Mouse (Mus musculus) midbrain, embryonic 15.5 days (tissue): ENCODE measurements around the gene Crmp1. TPM values are rescaled to one million over a fixed set of nuclear protein-coding genes. Genes with fewer than 3 reads are reported as not detected.

Source experiments
- ATAC-seq: fragments of 200-750 bp; cut with Nextera tagmentation; replicated peaks from 2 replicates; pipeline ENCODE4 v1.8.0; 2017; ENCODE audit warnings: moderate TSS enrichment
- H3K27ac ChIP-seq: fragments of 300-500 bp; sonication (generic); 2 replicates; pipeline ENCODE4 v1.5.1; 2015; ENCODE audit warnings: mild to moderate bottlenecking, inconsistent platforms
- H3K27me3 ChIP-seq: fragments of 300-500 bp; sonication (generic); replicated peaks from 2 replicates; pipeline ENCODE4 v1.6.1; 2015; ENCODE audit warnings: inconsistent platforms
- H3K36me3 ChIP-seq: fragments of 300-500 bp; sonication (generic); replicated peaks from 2 replicates; pipeline ENCODE4 v1.6.1; 2015; ENCODE audit warnings: inconsistent platforms
- H3K4me1 ChIP-seq: fragments of 300-500 bp; sonication (generic); 2 replicates; pipeline ENCODE4 v1.6.1; 2015; ENCODE audit warnings: inconsistent platforms
- H3K4me2 ChIP-seq: fragments of 300-500 bp; sonication (generic); 2 replicates; pipeline ENCODE4 v1.6.1; 2015; ENCODE audit warnings: inconsistent platforms, mild to moderate bottlenecking, moderate library complexity
- H3K4me3 ChIP-seq: fragments of 300-500 bp; sonication (generic); 2 replicates; pipeline ENCODE4 v1.5.1; 2015; ENCODE audit warnings: mild to moderate bottlenecking, inconsistent platforms
- H3K9ac ChIP-seq: fragments of 300-500 bp; sonication (generic); 2 replicates; pipeline ENCODE4 v1.6.1; 2015; ENCODE audit warnings: mild to moderate bottlenecking, inconsistent platforms
- H3K9me3 ChIP-seq: fragments of 300-500 bp; sonication (generic); 2 replicates; pipeline ENCODE4 v1.6.1; 2016; ENCODE audit warnings: inconsistent platforms
- WGBS: fragments of 180-500 bp; shearing (Covaris S2); methylation state at CpG from one replicate; pipeline ENCODE4 v1.1.7; 2015; ENCODE audit warnings: mixed read lengths; 5-methylcytosine and 5-hydroxymethylcytosine counted together
- polyA plus RNA-seq: library from polyadenylated mRNA; unstranded; fragments of >200 nt; fragmentation: Nextera tagmentation; extraction: Ambion mirVana; gene quantifications from 2 replicates; pipeline ENCODE4 v1.2.1, GENCODE M21; 2015

Crmp1 gene
- 945 and 977 TPM in 2 replicates for polyA plus RNA-seq

GRCm38 (mm10) chr5:37241651-37242151 lies at the start of gene Crmp1:
Crmp1 (plus strand) TSS chr5:37241940.
- H3K9ac ChIP-seq, result peak within 1 kb of the TSS; percentile 89
- peak within 1 kb of the TSS; percentile 81 for H3K27ac ChIP-seq
- peak; percentile 82 for ATAC-seq
- no peaks in the 10 kb centered on the region for H3K36me3 ChIP-seq
- 0 out of 2 replicates have a peak, but pooled peaks cover 3% of the 10 kb centered on the region for H3K27me3 ChIP-seq
- H3K4me3 ChIP-seq, result peak within 1 kb of the TSS; percentile 85
- peaks cover 43% of the 10 kb centered on the region for H3K4me1 ChIP-seq
- H3K9me3 ChIP-seq, result no peaks in the 10 kb centered on the region
- WGBS, result 1% methylated on average over 52 of the region's 56 CpGs
- peak within 1 kb of the TSS; percentile 88 for H3K4me2 ChIP-seq

GRCm38 (mm10) chr5:37196196-37196595 lies 45.5 kb upstream of the Crmp1 start:
- H3K27me3 ChIP-seq, result no peaks in the 10 kb centered on the region
- ATAC-seq, result no peak
- H3K9me3 ChIP-seq, result no peaks in the 10 kb centered on the region
- H3K4me2 ChIP-seq, result no peak overlapping the region
- no peaks in the 10 kb centered on the region for H3K36me3 ChIP-seq
- H3K27ac ChIP-seq, result no peak overlapping the region
- 72% methylated on average over 8 of the region's 8 CpGs for WGBS
- H3K4me3 ChIP-seq, result no peak overlapping the region
- no peak overlapping the region for H3K9ac ChIP-seq
- peaks cover 14% of the 10 kb centered on the region for H3K4me1 ChIP-seq

GRCm38 (mm10) chr5:37196666-37197250 lies 45.0 kb upstream of the Crmp1 start:
- no peak overlapping the region for H3K27ac ChIP-seq
- H3K4me1 ChIP-seq, result peaks cover 14% of the 10 kb centered on the region
- no peak overlapping the region for H3K9ac ChIP-seq
- no peak overlapping the region for H3K4me2 ChIP-seq
- 69% methylated on average over 10 of the region's 10 CpGs for WGBS
- H3K4me3 ChIP-seq, result no peak overlapping the region
- no peaks in the 10 kb centered on the region for H3K36me3 ChIP-seq
- no peak for ATAC-seq
- H3K9me3 ChIP-seq, result no peaks in the 10 kb centered on the region
- no peaks in the 10 kb centered on the region for H3K27me3 ChIP-seq

GRCm38 (mm10) chr5:37197423-37197822 lies 44.3 kb upstream of the Crmp1 start:
- no peak for ATAC-seq
- Histone ChIP-seq H3K4me1 (peaks cover 18% of the 10 kb centered on the region), H3K27ac (no peak overlapping the region), H3K4me3 (no peak overlapping the region), H3K9me3 (no peaks in the 10 kb centered on the region), H3K36me3 (no peaks in the 10 kb centered on the region), H3K27me3 (no peaks in the 10 kb centered on the region), H3K4me2 (no peak overlapping the region), H3K9ac (no peak overlapping the region)
- WGBS, result 70% methylated on average over 3 of the region's 3 CpGs

- peak; percentile 41; the same call in 1 of the 2 replicates for ATAC-seq
- Histone ChIP-seq H3K4me2 (no peak overlapping the region), H3K36me3 (no peaks in the 10 kb centered on the region), H3K27me3 (no peaks in the 10 kb centered on the region), H3K4me3 (no peak overlapping the region), H3K4me1 (peaks cover 18% of the 10 kb centered on the region), H3K9me3 (no peaks in the 10 kb centered on the region), H3K27ac (0 out of 2 replicates have a peak overlapping the region, but pooled peaks have one; percentile 6), H3K9ac (no peak overlapping the region)
- WGBS, result 34% methylated on average over 2 of the region's 2 CpGs
Observed at GRCm38 (mm10) chr5:37198011-37198688, 43.6 kb upstream of the Crmp1 start.

- ATAC-seq, result no peak
- Histone ChIP-seq H3K9me3 (no peaks in the 10 kb centered on the region), H3K4me2 (no peak overlapping the region), H3K36me3 (no peaks in the 10 kb centered on the region), H3K4me1 (peaks cover 18% of the 10 kb centered on the region), H3K9ac (no peak overlapping the region), H3K27ac (no peak overlapping the region), H3K4me3 (no peak overlapping the region), H3K27me3 (no peaks in the 10 kb centered on the region)
- 13% methylated on average over 1 of the region's 1 CpGs for WGBS
Observed at GRCm38 (mm10) chr5:37202285-37202684, 39.5 kb upstream of the Crmp1 start.

GRCm38 (mm10) chr5:37204886-37205285 lies 36.9 kb upstream of the Crmp1 start:
- Histone ChIP-seq H3K4me2 (no peak overlapping the region), H3K27ac (no peak overlapping the region), H3K27me3 (no peaks in the 10 kb centered on the region), H3K4me3 (no peak overlapping the region), H3K9ac (no peak overlapping the region), H3K9me3 (no peaks in the 10 kb centered on the region), H3K36me3 (no peaks in the 10 kb centered on the region), H3K4me1 (0 out of 2 replicates have a peak, but pooled peaks cover 4% of the 10 kb centered on the region)
- no peak for ATAC-seq
- 85% methylated on average over 7 of the region's 7 CpGs for WGBS

GRCm38 (mm10) chr5:37205420-37205819 lies 36.3 kb upstream of the Crmp1 start:
- Histone ChIP-seq H3K36me3 (no peaks in the 10 kb centered on the region), H3K4me3 (no peak overlapping the region), H3K4me1 (0 out of 2 replicates have a peak, but pooled peaks cover 4% of the 10 kb centered on the region), H3K27ac (no peak overlapping the region), H3K9me3 (no peaks in the 10 kb centered on the region), H3K4me2 (no peak overlapping the region), H3K27me3 (no peaks in the 10 kb centered on the region), H3K9ac (no peak overlapping the region)
- ATAC-seq, result no peak
- 76% methylated on average over 1 of the region's 1 CpGs for WGBS

GRCm38 (mm10) chr5:37206364-37206763 lies 35.4 kb upstream of the Crmp1 start:
- Histone ChIP-seq H3K4me3 (no peak overlapping the region), H3K9ac (no peak overlapping the region), H3K27ac (no peak overlapping the region), H3K9me3 (no peaks in the 10 kb centered on the region), H3K4me1 (0 out of 2 replicates have a peak, but pooled peaks cover 4% of the 10 kb centered on the region), H3K27me3 (no peaks in the 10 kb centered on the region), H3K36me3 (no peaks in the 10 kb centered on the region), H3K4me2 (no peak overlapping the region)
- 56% methylated on average over 2 of the region's 2 CpGs for WGBS
- no peak for ATAC-seq

- Histone ChIP-seq H3K9ac (no peak overlapping the region), H3K27ac (no peak overlapping the region), H3K9me3 (no peaks in the 10 kb centered on the region), H3K4me1 (no peaks in the 10 kb centered on the region), H3K27me3 (no peaks in the 10 kb centered on the region), H3K36me3 (no peaks in the 10 kb centered on the region), H3K4me3 (no peak overlapping the region), H3K4me2 (no peak overlapping the region)
- WGBS, result 85% methylated on average over 9 of the region's 9 CpGs
- ATAC-seq, result no peak
Observed at GRCm38 (mm10) chr5:37212938-37213708, 28.6 kb upstream of the Crmp1 start.

- ATAC-seq, result no peak
- Histone ChIP-seq H3K9me3 (no peaks in the 10 kb centered on the region), H3K4me2 (no peak overlapping the region), H3K9ac (no peak overlapping the region), H3K4me1 (no peaks in the 10 kb centered on the region), H3K27ac (no peak overlapping the region), H3K27me3 (no peaks in the 10 kb centered on the region), H3K36me3 (no peaks in the 10 kb centered on the region), H3K4me3 (no peak overlapping the region)
- WGBS, result 76% methylated on average over 4 of the region's 4 CpGs
Observed at GRCm38 (mm10) chr5:37213709-37214103, 28.0 kb upstream of the Crmp1 start.

GRCm38 (mm10) chr5:37214614-37215013 lies 27.1 kb upstream of the Crmp1 start:
- no peaks in the 10 kb centered on the region for H3K27me3 ChIP-seq
- H3K27ac ChIP-seq, result no peak overlapping the region
- H3K4me3 ChIP-seq, result no peak overlapping the region
- no peaks in the 10 kb centered on the region for H3K36me3 ChIP-seq
- ATAC-seq, result no peak
- H3K4me2 ChIP-seq, result no peak overlapping the region
- 82% methylated on average over 6 of the region's 6 CpGs for WGBS
- no peaks in the 10 kb centered on the region for H3K9me3 ChIP-seq
- H3K9ac ChIP-seq, result no peak overlapping the region
- H3K4me1 ChIP-seq, result no peaks in the 10 kb centered on the region
